Mouse (Mus musculus): ENCODE data around the gene Ap4s1. TPM values are rescaled to one million over a fixed set of nuclear protein-coding genes. Genes with fewer than 3 reads are reported as not detected.

Gene Ap4s1
- total and polyA plus RNA-seq, 2 experiments from 2014 or later = 41.6 to 60.2 TPM

DNA sequence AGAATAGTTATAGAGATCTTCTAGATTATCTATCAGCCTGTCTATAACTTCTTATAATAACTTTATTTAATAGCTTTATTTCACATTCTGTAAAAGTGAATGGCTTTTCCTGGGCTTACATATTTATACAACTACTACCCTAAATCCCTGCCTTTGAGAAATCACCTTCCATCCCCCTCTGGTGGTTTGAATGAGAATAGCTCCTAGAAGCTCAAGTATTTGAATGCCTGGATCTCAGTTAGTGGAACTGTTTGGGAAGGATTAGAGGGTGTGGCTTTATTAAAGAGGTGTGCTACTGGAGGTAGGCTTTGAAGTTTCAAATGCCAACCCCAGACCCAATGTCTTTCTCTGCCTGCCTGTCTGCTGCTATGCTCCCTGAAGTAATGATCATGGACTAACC is 10.9 kb downstream of the Ap4s1 start:
- Histone ChIP-seq H3K36me3 (ENCODE audit: insufficient read depth) (no peaks in the 10 kb centered on the region), H3K4me2 (ENCODE audit: low read depth) (no peak overlapping the region), H3K4me1 (ENCODE audit: insufficient read depth) (no peaks in the 10 kb centered on the region), H3K27me3 (ENCODE audit: insufficient read depth, low read length) (no peaks in the 10 kb centered on the region), H3K4me3 (ENCODE audit: low read depth, low read length) (no peak overlapping the region), H3K27ac (ENCODE audit: low read depth, low read length) (no peak overlapping the region), H3K9me3 (ENCODE audit: low read length) (no peaks in the 10 kb centered on the region), H3K9ac (no peak overlapping the region)
- TF ChIP-seq CTCF (IDR thresholded peaks at IDR 0.05; ENCODE audit: low read depth) = no peak
- no peak for DNase-seq
- no peak for ATAC-seq

DNA sequence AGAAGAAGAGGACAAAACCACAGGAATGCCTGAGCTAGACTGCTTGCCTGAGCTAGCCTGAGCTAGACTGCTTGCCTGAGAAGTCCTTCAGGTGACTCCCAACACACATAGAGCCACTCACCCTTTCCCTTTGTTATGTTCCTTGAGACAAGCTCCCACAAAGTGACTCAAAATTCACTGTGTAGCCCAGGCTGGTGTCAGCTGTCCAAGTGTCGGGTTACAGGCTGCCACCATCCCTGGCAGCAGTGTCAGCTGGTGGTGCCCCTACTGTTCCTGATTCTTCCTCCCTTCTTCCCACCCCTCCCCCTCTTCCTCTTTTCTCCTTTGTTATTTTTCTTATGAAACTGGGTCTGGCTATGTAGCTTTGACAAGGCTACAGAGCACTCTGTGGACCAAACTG is 13.0 kb downstream of the Ap4s1 start:
- H3K9me3 ChIP-seq (ENCODE audit: low read length) = no peaks in the 10 kb centered on the region
- no peak overlapping the region for H3K27ac ChIP-seq (ENCODE audit: low read depth, low read length)
- no peak for TF ChIP-seq CTCF (IDR thresholded peaks at IDR 0.05; ENCODE audit: low read depth)
- H3K9ac ChIP-seq = no peak overlapping the region
- DNase-seq (no peak), ATAC-seq (no peak)
- no peak overlapping the region for H3K4me3 ChIP-seq (ENCODE audit: low read depth, low read length)
- no peaks in the 10 kb centered on the region for H3K36me3 ChIP-seq (ENCODE audit: insufficient read depth)
- no peaks in the 10 kb centered on the region for H3K27me3 ChIP-seq (ENCODE audit: insufficient read depth, low read length)
- H3K4me2 ChIP-seq (ENCODE audit: low read depth) = no peak overlapping the region
- WGBS = 23% methylated on average over 1 of the region's 1 CpGs
- no peaks in the 10 kb centered on the region for H3K4me1 ChIP-seq (ENCODE audit: insufficient read depth)

DNA sequence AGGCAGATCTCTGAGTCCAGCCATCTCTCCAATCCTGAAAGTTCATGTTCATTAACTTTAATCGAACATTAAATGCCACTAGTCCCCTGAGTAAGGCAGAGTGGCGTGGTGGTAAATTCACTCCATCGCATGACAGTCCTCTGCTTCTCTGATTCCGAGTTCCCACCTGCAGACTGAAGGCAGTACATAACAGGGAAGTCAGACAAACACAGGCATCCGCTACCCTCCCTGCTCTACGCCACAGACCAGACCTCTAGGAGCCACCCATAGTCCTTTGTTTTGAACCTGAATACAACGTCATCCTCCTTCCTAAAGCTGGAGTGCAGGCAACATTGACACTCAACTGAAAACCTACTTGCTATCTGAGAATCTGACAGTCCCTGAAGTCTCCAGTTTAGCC is 13.7 kb downstream of the Ap4s1 start:
- DNase-seq (no peak), ATAC-seq (no peak)
- WGBS = 67% methylated on average over 7 of the region's 7 CpGs
- no peaks in the 10 kb centered on the region for H3K27me3 ChIP-seq (ENCODE audit: insufficient read depth, low read length)
- H3K4me3 ChIP-seq (ENCODE audit: low read depth, low read length) = no peak overlapping the region
- H3K36me3 ChIP-seq (ENCODE audit: insufficient read depth) = no peaks in the 10 kb centered on the region
- H3K27ac ChIP-seq (ENCODE audit: low read depth, low read length) = no peak overlapping the region
- TF ChIP-seq CTCF (IDR thresholded peaks at IDR 0.05; ENCODE audit: low read depth) = no peak
- H3K4me2 ChIP-seq (ENCODE audit: low read depth) = no peak overlapping the region
- H3K9ac ChIP-seq = no peak overlapping the region
- no peaks in the 10 kb centered on the region for H3K4me1 ChIP-seq (ENCODE audit: insufficient read depth)
- H3K9me3 ChIP-seq (ENCODE audit: low read length) = no peaks in the 10 kb centered on the region

DNA sequence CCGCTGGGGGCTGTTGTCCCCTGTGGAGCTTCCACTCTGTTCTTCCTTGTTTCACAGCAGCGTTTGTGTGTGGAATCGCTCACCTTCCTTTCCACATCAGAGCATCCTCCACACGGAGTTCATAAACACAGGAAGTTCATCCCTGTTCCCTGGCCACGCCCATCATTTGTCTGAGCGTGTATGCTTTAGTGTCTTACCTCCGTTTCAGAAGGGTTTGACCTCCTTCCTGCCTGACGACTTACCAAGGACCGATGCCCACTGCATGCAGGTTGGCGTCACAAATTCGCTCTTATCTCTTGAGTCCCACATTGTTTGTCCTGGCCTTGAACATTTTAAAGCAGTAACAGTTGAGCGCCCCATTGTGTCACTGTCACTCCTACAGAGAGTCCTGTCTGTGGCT is 14.9 kb downstream of the Ap4s1 start:
- H3K27ac ChIP-seq (ENCODE audit: low read depth, low read length) = no peak overlapping the region
- H3K36me3 ChIP-seq (ENCODE audit: insufficient read depth) = peaks cover 3% of the 10 kb centered on the region; the same call in 1 of the 2 replicates
- DNase-seq (no peak), ATAC-seq (no peak)
- no peak for TF ChIP-seq CTCF (IDR thresholded peaks at IDR 0.05; ENCODE audit: low read depth)
- no peak overlapping the region for H3K4me2 ChIP-seq (ENCODE audit: low read depth)
- no peak overlapping the region for H3K9ac ChIP-seq
- no peaks in the 10 kb centered on the region for H3K27me3 ChIP-seq (ENCODE audit: insufficient read depth, low read length)
- no peaks in the 10 kb centered on the region for H3K9me3 ChIP-seq (ENCODE audit: low read length)
- WGBS = 87% methylated on average over 12 of the region's 12 CpGs
- no peaks in the 10 kb centered on the region for H3K4me1 ChIP-seq (ENCODE audit: insufficient read depth)
- no peak overlapping the region for H3K4me3 ChIP-seq (ENCODE audit: low read depth, low read length)

DNA sequence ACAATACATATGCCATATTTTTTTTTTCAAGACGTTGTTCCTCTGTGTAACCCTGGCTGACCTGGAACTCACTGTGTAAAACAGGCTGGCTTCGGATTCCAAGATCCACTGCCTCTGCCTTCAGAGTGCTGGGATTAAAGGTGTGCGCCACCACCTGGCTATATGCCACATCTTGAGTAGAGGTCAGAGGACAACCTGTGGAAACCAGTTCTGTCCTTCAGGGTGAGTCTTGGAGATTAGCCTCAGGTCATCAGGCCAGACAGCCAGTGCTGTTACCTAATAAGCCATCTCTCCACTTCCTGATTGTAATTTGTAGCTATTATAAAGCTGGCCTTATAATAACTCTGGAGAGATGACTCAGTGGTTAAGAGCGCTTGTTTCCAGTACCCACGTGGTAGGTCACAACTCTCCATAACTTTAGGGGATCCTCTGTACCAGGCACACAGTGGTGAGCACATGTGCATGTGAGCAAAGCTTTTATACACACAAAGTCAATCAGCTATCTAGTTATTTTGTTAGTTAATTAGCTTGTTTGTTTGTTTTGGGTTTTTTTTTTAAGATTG is 15.9 kb downstream of the Ap4s1 start:
- Histone ChIP-seq H3K36me3 (ENCODE audit: insufficient read depth) (peaks cover 3% of the 10 kb centered on the region; the same call in 1 of the 2 replicates), H3K4me1 (ENCODE audit: insufficient read depth) (no peaks in the 10 kb centered on the region), H3K4me3 (ENCODE audit: low read depth, low read length) (no peak overlapping the region), H3K27ac (ENCODE audit: low read depth, low read length) (no peak overlapping the region), H3K9me3 (ENCODE audit: low read length) (no peaks in the 10 kb centered on the region), H3K27me3 (ENCODE audit: insufficient read depth, low read length) (no peaks in the 10 kb centered on the region), H3K4me2 (ENCODE audit: low read depth) (no peak overlapping the region), H3K9ac (no peak overlapping the region)
- no peak for DNase-seq
- TF ChIP-seq CTCF (IDR thresholded peaks at IDR 0.05; ENCODE audit: low read depth) = no peak
- ATAC-seq = no peak
- WGBS = 87% methylated on average over 5 of the region's 5 CpGs

DNA sequence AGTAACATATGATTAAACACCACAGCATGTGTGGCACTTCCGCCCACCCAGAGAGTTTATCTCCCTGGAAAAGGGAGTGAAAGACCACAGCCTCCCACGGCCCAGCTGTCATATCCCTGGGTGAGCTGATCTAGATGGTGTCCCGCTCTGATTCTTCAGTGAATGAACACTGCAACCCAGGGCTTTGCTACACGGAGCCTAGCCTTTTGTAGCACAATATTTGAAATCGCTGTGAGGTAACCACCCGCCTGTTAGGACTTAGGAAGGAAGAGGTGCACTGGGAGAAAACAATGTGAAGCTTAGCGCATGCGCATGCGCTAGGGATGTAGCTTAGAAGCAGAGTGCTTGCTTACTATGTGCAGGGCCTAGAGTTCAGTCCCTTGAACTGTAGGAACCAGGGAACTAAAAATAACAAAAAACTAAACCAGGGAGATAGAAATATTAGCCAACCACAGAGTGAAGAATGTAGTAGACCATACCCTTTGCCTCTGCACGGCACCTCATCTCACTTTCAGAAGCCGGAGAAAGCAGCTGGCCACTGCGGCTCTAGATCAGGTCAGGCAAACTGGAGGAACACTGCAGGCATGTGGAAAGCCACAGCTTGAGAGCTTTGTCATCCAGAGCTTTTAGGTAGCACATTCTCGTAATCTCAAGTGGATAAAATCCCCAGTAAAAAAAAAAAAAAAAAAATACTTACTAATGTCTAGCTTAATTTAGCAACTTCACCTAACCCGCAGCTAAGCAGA is 18.3 kb downstream of the Ap4s1 start:
- peaks cover 3% of the 10 kb centered on the region; the same call in 1 of the 2 replicates for H3K36me3 ChIP-seq (ENCODE audit: insufficient read depth)
- H3K9me3 ChIP-seq (ENCODE audit: low read length) = no peaks in the 10 kb centered on the region
- no peak for ATAC-seq
- DNase-seq = no peak
- H3K4me3 ChIP-seq (ENCODE audit: low read depth, low read length) = no peak overlapping the region
- no peaks in the 10 kb centered on the region for H3K4me1 ChIP-seq (ENCODE audit: insufficient read depth)
- 63% methylated on average over 14 of the region's 14 CpGs for WGBS
- H3K9ac ChIP-seq = no peak overlapping the region
- H3K27ac ChIP-seq (ENCODE audit: low read depth, low read length) = no peak overlapping the region
- no peak overlapping the region for H3K4me2 ChIP-seq (ENCODE audit: low read depth)
- TF ChIP-seq CTCF (IDR thresholded peaks at IDR 0.05; ENCODE audit: low read depth) = no peak
- H3K27me3 ChIP-seq (ENCODE audit: insufficient read depth, low read length) = no peaks in the 10 kb centered on the region

DNA sequence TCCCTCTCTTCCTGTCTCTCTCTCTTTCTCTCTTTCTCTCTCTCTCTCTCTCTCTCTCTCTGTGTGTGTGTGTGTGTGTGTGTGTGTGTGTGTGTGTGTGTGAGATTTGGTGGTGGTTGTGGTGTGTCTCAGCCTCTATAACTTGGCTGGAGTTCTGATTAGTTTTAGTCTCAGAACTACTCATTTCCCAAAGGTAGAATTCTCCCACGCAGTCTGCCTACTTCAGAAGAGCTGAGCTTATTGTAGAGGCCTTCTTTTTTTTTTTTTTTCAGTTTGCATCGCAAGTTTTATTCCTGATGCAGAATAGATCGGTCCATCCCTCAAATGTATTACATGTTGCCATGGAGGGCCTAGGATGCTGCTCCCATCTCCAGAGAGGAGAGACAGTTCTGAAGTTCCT is 18.9 kb downstream of the Ap4s1 start:
- H3K36me3 ChIP-seq (ENCODE audit: insufficient read depth) = peaks cover 3% of the 10 kb centered on the region; the same call in 1 of the 2 replicates
- H3K4me1 ChIP-seq (ENCODE audit: insufficient read depth) = no peaks in the 10 kb centered on the region
- no peak for TF ChIP-seq CTCF (IDR thresholded peaks at IDR 0.05; ENCODE audit: low read depth)
- no peak overlapping the region for H3K4me3 ChIP-seq (ENCODE audit: low read depth, low read length)
- ATAC-seq = no peak
- no peak overlapping the region for H3K9ac ChIP-seq
- H3K27me3 ChIP-seq (ENCODE audit: insufficient read depth, low read length) = no peaks in the 10 kb centered on the region
- 77% methylated on average over 3 of the region's 3 CpGs for WGBS
- no peak overlapping the region for H3K4me2 ChIP-seq (ENCODE audit: low read depth)
- no peaks in the 10 kb centered on the region for H3K9me3 ChIP-seq (ENCODE audit: low read length)
- H3K27ac ChIP-seq (ENCODE audit: low read depth, low read length) = no peak overlapping the region
- DNase-seq = no peak

Data from forebrain, postnatal 0 days (tissue).